Mouse (Mus musculus) E14TG2a.4 (cell line): ENCODE measurements at regions not wholly inside any gene's neighbourhood (a gene's known extent, or its start where the extent isn't known, plus 50 kb on each side); places are given as distances from the start of the nearest gene placed in this dataset.

Source experiments
- CTCF ChIP-seq: conservative IDR thresholded peaks from 2 replicates; pipeline ENCODE4 v1.5.1; 2014; ENCODE audit warnings: low read length
- NANOG ChIP-seq: IDR thresholded peaks from 2 replicates; pipeline ENCODE4 v1.6.1; 2014; ENCODE audit warnings: borderline replicate concordance, low read length, mixed read lengths
- POU5F1 ChIP-seq: IDR thresholded peaks from 2 replicates; pipeline ENCODE4 v1.6.1; 2014; ENCODE audit warnings: low read length, borderline replicate concordance

DNA sequence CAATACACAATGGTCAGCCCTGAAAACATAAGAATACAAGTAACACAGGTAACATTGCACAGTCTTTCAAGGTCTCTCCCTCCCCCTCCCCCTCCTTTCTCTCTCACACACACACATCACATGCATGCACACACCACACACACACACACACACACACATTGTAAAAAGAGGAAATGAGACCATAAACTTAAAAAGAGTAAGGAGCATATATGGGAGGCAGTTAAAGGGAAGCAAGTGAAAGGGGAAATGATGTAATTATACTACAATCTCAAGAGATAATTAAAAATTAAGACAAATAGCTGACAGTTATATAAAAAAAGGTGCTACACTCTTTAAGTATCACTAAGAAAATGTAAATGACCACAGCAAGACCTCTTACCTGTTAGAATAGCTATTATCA lies 96.5 kb upstream of the Qrfpr start:
- TF ChIP-seq CTCF (no peak), POU5F1 (no peak), NANOG (no peak)
